Comparison of ENCODE assay signal across 8 mouse cellular contexts in the genomic region with DNA sequence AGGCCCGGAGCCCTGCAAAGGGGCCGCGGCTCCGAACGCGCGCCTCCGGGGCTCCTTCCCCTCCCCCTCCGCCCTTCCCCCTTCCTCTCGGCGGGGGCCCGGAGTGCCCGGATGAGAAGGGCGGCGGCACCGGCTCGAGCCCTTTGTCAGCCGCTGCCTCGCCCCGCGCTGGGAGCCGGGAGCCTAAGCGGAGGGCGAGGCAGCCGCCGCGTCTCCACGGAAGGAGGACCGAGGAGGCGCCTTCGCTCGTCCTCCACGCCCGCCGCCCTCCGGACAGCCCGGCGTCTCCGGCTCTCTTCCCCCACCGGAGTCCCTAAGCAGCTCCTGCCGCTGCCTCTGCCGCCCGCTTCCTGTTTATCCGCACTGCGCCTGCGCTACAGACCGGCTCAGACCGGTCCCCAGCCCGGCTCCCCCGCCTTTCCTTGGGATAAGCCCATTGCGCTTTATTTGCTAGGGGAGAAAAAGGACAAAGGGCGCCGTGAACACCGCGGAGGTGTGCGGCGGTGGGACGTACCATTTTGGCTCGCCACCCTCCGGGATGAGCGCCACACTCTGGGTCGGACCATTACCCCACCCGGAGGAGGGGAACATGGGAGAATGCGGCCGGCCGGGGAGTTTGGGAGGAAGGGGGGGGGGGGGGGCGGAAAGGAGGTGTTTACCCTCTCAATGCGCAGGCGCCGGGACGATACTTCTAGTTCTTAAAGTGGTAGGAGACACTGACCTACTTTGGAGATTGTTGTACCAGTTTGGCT. TPM values are rescaled to one million over a fixed set of nuclear protein-coding genes. Genes with fewer than 3 reads are reported as not detected.
DNase-seq lines count a peak whose midpoint lies in the region; ATAC-seq lines count a peak whose summit lies in the region.

A gene (minus strand): TSS at position 657 of the 752 bp plus-strand sequence.

- peaks cover 46% of the 10 kb centered on the region for H3K79me2 ChIP-seq in macrophage (ENCODE audit: inconsistent target)

- peak; percentile 98 for DNase-seq in WW6 (ENCODE audit: low read depth, low spot score)
- peak; percentile 96 for DNase-seq in cerebellum, postnatal 4 days (ENCODE audit: low spot score in 2 of 2)
- DNase-seq in gastrocnemius, adult 18-20 months (ENCODE audit: low spot score), result peak; percentile 98
- peak; percentile 98 for DNase-seq in left cerebral cortex, adult 18-20 months (ENCODE audit: low spot score in 2 of 2)
- DNase-seq in right cerebral cortex, adult 18-20 months, result peak; percentile 99
- peak; percentile 88 for DNase-seq in urinary bladder, postnatal 10 days (ENCODE audit: low spot score)

- peaks cover under 1% of the 10 kb centered on the region; the same call in 1 of the 2 replicates for H3K36me3 ChIP-seq in hindbrain, embryonic 16.5 days (ENCODE audit: control insufficient read depth, insufficient read depth, low read length)
- H3K36me3 ChIP-seq in macrophage (ENCODE audit: inconsistent target), result peaks cover 14% of the 10 kb centered on the region

- peak within 1 kb of the TSS; percentile 99 for H3K27ac ChIP-seq in hindbrain, embryonic 16.5 days (ENCODE audit: low read depth, low read length)
- peak within 1 kb of the TSS; percentile 58 for H3K27ac ChIP-seq in macrophage

- peak within 1 kb of the TSS; percentile 71 for H3K4me2 ChIP-seq in hindbrain, embryonic 16.5 days (ENCODE audit: low read length)

- H3K4me3 ChIP-seq in hindbrain, embryonic 16.5 days (ENCODE audit: low read length), result peak within 1 kb of the TSS; percentile 99
- peak within 1 kb of the TSS; percentile 81 for H3K4me3 ChIP-seq in macrophage (ENCODE audit: inconsistent target)

- H3K9ac ChIP-seq in hindbrain, embryonic 16.5 days (ENCODE audit: low read depth, low read length), result peak within 1 kb of the TSS; percentile 98

- peaks cover 26% of the 10 kb centered on the region for H3K4me1 ChIP-seq in hindbrain, embryonic 16.5 days (ENCODE audit: control insufficient read depth, insufficient read depth, low read depth, low read length)

- no peaks in the 10 kb centered on the region for H3K27me3 ChIP-seq in hindbrain, embryonic 16.5 days (replicated peaks; ENCODE audit: control insufficient read depth, insufficient read depth, low read length)

- 0% methylated on average over 62 of the region's 71 CpGs for WGBS in hindbrain, embryonic 16.5 days
- WGBS in macrophage (ENCODE audit: missing documents), result 1% methylated on average over 47 of the region's 71 CpGs

- ATAC-seq in hindbrain, embryonic 16.5 days, result peak; percentile 99

- no peaks in the 10 kb centered on the region for H3K9me3 ChIP-seq in hindbrain, embryonic 16.5 days (ENCODE audit: control insufficient read depth, low read length)

RNA-seq across cellular contexts. Expression of the gene that starts here (rescaled TPM):
- 10 to 100 TPM; 32.1 to 39.9 TPM for total RNA-seq in gastrocnemius, adult 18-20 months (2021)
- 63.7 and 68.3 TPM in 2 replicates for polyA plus RNA-seq in hindbrain, embryonic 16.5 days (2015; fragmentation: Nextera tagmentation; extraction: Ambion mirVana)
- 100 to 1,000 TPM; 158 to 165 TPM for total RNA-seq in left cerebral cortex, adult 18-20 months (2021)
- 100 to 1,000 TPM; 370 to 603 (median 505) TPM for total RNA-seq in macrophage (2018; cell fraction: chromatin; rRNA removed)
- 100 to 1,000 TPM in 9 of 26 experiments, 10 to 100 TPM in 17; 77.7 to 118 (median 92.2) TPM for total RNA-seq in macrophage (2018; cell fraction: cytosol; rRNA removed)
- 100 to 1,000 TPM; 224 to 458 (median 312) TPM for total RNA-seq in macrophage (2018; cell fraction: nucleus; rRNA removed)
- polyA plus RNA-seq in macrophage (2018), result 71.3 to 78.4 TPM (median 71.7 TPM) in 3 replicates

Comparison
In these comparisons a context has a peak if more than half of its experiments do, and no peak if none do; other contexts are left out.
1. Peak in every context shown above with its lines: DNase-seq, ATAC-seq, H3K4me3 ChIP-seq and H3K27ac ChIP-seq.